Mouse (Mus musculus) retina, embryonic 14.5 days (tissue): ENCODE measurements at regions not wholly inside any gene's neighbourhood (a gene's known extent, or its start where the extent isn't known, plus 50 kb on each side); places are given as distances from the start of the nearest gene placed in this dataset.
"Not testable (repeated sequence)": the region's sequence is repeated elsewhere in the genome, so short reads cannot be mapped to it uniquely, and the experiment has no call there.

ENCODE experiments used
- DNase-seq: peaks from one replicate; pipeline ENCODE4 v3.0.0-alpha.2; 2015; ENCODE audit warnings: low spot score

GRCm38 (mm10) chr5:12639549-12639948, 256.4 kb downstream of the Sema3d start:
- no peak for DNase-seq

- DNase-seq = peak; percentile 21
Observed at GRCm38 (mm10) chr5:12646269-12646668, 263.1 kb downstream of the Sema3d start.

GRCm38 (mm10) chr5:12673666-12674065, 290.5 kb downstream of the Sema3d start:
- no peak for DNase-seq

GRCm38 (mm10) chr5:12674134-12674533, 290.9 kb downstream of the Sema3d start:
- no peak for DNase-seq

GRCm38 (mm10) chr5:12676712-12677111, 293.5 kb downstream of the Sema3d start:
- no peak for DNase-seq

- no peak for DNase-seq
Observed at GRCm38 (mm10) chr5:12714894-12715293, 331.7 kb downstream of the Sema3d start.

- no peak for DNase-seq
Observed at GRCm38 (mm10) chr5:12751514-12751913, 368.3 kb downstream of the Sema3d start.

- no peak for DNase-seq
Observed at GRCm38 (mm10) chr5:12759634-12760033, 365.6 kb upstream of the Sema3a start.

GRCm38 (mm10) chr5:12767383-12767782, 357.8 kb upstream of the Sema3a start:
- DNase-seq = no peak

GRCm38 (mm10) chr5:12782681-12783080, 342.5 kb upstream of the Sema3a start:
- DNase-seq = no peak

GRCm38 (mm10) chr5:12808729-12809128, 316.5 kb upstream of the Sema3a start:
- no peak for DNase-seq

- no peak for DNase-seq
Observed at GRCm38 (mm10) chr5:12809884-12810283, 315.3 kb upstream of the Sema3a start.

- DNase-seq = not testable (repeated sequence)
Observed at GRCm38 (mm10) chr5:12847207-12847606, 278.0 kb upstream of the Sema3a start.

- DNase-seq = no peak
Observed at GRCm38 (mm10) chr5:12856869-12857268, 268.3 kb upstream of the Sema3a start.

- peak; percentile 45 for DNase-seq
Observed at GRCm38 (mm10) chr5:12868355-12869217, 256.6 kb upstream of the Sema3a start.

- DNase-seq = no peak
Observed at GRCm38 (mm10) chr5:12872888-12873287, 252.3 kb upstream of the Sema3a start.

GRCm38 (mm10) chr5:12877595-12878296, 247.5 kb upstream of the Sema3a start:
- DNase-seq = no peak

GRCm38 (mm10) chr5:12892333-12892732, 232.9 kb upstream of the Sema3a start:
- DNase-seq = no peak

GRCm38 (mm10) chr5:12894638-12895037, 230.6 kb upstream of the Sema3a start:
- DNase-seq = no peak

GRCm38 (mm10) chr5:12910741-12911140, 214.5 kb upstream of the Sema3a start:
- DNase-seq = no peak

GRCm38 (mm10) chr5:12914395-12914794, 210.8 kb upstream of the Sema3a start:
- DNase-seq = no peak

GRCm38 (mm10) chr5:12919335-12919734, 205.9 kb upstream of the Sema3a start:
- no peak for DNase-seq

- DNase-seq = no peak
Observed at GRCm38 (mm10) chr5:12922889-12923288, 202.3 kb upstream of the Sema3a start.
